Mouse (Mus musculus): ENCODE measurements around the gene Fosl2. TPM values are rescaled to one million over a fixed set of nuclear protein-coding genes. Genes with fewer than 3 reads are reported as not detected.

The Fosl2 gene
- total and polyA plus RNA-seq, 2 experiments from 2014 or later, result 1.4 to 18.6 TPM

- Histone ChIP-seq H3K4me2 (ENCODE audit: low read depth, low read length) (peak overlapping the region; percentile 85), H3K4me1 (ENCODE audit: control insufficient read depth, insufficient read depth) (peaks cover 11% of the 10 kb centered on the region), H3K36me3 (replicated peaks; ENCODE audit: control insufficient read depth, insufficient read depth, low read length) (no peaks in the 10 kb centered on the region), H3K4me3 (ENCODE audit: low read depth, low read length) (peak overlapping the region; percentile 89), H3K27me3 (ENCODE audit: control insufficient read depth, insufficient read depth, low read length) (no peaks in the 10 kb centered on the region), H3K27ac (ENCODE audit: low read depth) (peak overlapping the region; percentile 98), H3K9ac (replicated peaks; ENCODE audit: low read depth, low read length) (peak overlapping the region; percentile 75; the same call in 1 of the 2 replicates), H3K9me3 (replicated peaks; ENCODE audit: control insufficient read depth, low read length) (no peaks in the 10 kb centered on the region)
- 4% methylated on average over 21 of the region's 21 CpGs for WGBS
- no peak for TF ChIP-seq CTCF (IDR thresholded peaks at IDR 0.05; ENCODE audit: low read depth)
- no peak for TF ChIP-seq EP300 (IDR thresholded peaks at IDR 0.05; ENCODE audit: low read depth)
- no peak for DNase-seq (ENCODE audit: low spot score)
- ATAC-seq (ENCODE audit: insufficient read depth, low read depth), result no peak
Observed at GRCm38 (mm10) chr5:32134051-32134732, 1.4 kb upstream of the Fosl2 start.

GRCm38 (mm10) chr5:32134903-32135335 is 682 bp upstream of the Fosl2 start:
- DNase-seq (ENCODE audit: low spot score), result no peak
- WGBS, result 1% methylated on average over 37 of the region's 54 CpGs
- TF ChIP-seq CTCF (IDR thresholded peaks at IDR 0.05; ENCODE audit: low read depth), result 0 out of 2 replicates have a peak, but pooled peaks have one; percentile 11
- TF ChIP-seq EP300 (IDR thresholded peaks at IDR 0.05; ENCODE audit: low read depth), result no peak; the same call in 1 of the 2 replicates
- ATAC-seq (ENCODE audit: insufficient read depth, low read depth), result peak; percentile 36
- peak overlapping the region; percentile 98 for H3K27ac ChIP-seq (ENCODE audit: low read depth)
- peak overlapping the region; percentile 85 for H3K4me2 ChIP-seq (ENCODE audit: low read depth, low read length)
- H3K9me3 ChIP-seq (replicated peaks; ENCODE audit: control insufficient read depth, low read length), result no peaks in the 10 kb centered on the region
- H3K4me1 ChIP-seq (ENCODE audit: control insufficient read depth, insufficient read depth), result peaks cover 15% of the 10 kb centered on the region
- peak overlapping the region; percentile 89 for H3K4me3 ChIP-seq (ENCODE audit: low read depth, low read length)
- H3K36me3 ChIP-seq (replicated peaks; ENCODE audit: control insufficient read depth, insufficient read depth, low read length), result no peaks in the 10 kb centered on the region
- no peaks in the 10 kb centered on the region for H3K27me3 ChIP-seq (ENCODE audit: control insufficient read depth, insufficient read depth, low read length)
- H3K9ac ChIP-seq (replicated peaks; ENCODE audit: low read depth, low read length), result peak overlapping the region; percentile 85

- under 1% methylated on average over 61 of the region's 63 CpGs for WGBS
- peak overlapping the region; percentile 85 for H3K4me2 ChIP-seq (ENCODE audit: low read depth, low read length)
- ATAC-seq (ENCODE audit: insufficient read depth, low read depth) (peak; percentile 12), DNase-seq (ENCODE audit: low spot score) (peak; percentile 67)
- no peaks in the 10 kb centered on the region for H3K9me3 ChIP-seq (replicated peaks; ENCODE audit: control insufficient read depth, low read length)
- H3K4me1 ChIP-seq (ENCODE audit: control insufficient read depth, insufficient read depth), result peaks cover 15% of the 10 kb centered on the region
- no peaks in the 10 kb centered on the region for H3K36me3 ChIP-seq (replicated peaks; ENCODE audit: control insufficient read depth, insufficient read depth, low read length)
- H3K9ac ChIP-seq (replicated peaks; ENCODE audit: low read depth, low read length), result peak overlapping the region; percentile 85
- peak overlapping the region; percentile 89 for H3K4me3 ChIP-seq (ENCODE audit: low read depth, low read length)
- H3K27ac ChIP-seq (ENCODE audit: low read depth), result peak overlapping the region; percentile 98
- TF ChIP-seq EP300 (IDR thresholded peaks at IDR 0.05; ENCODE audit: low read depth) (no peak), CTCF (IDR thresholded peaks at IDR 0.05; ENCODE audit: low read depth) (no peak)
- no peaks in the 10 kb centered on the region for H3K27me3 ChIP-seq (ENCODE audit: control insufficient read depth, insufficient read depth, low read length)
Observed at GRCm38 (mm10) chr5:32136301-32136863, 781 bp downstream of the Fosl2 start.

- Histone ChIP-seq H3K9me3 (replicated peaks; ENCODE audit: control insufficient read depth, low read length) (no peaks in the 10 kb centered on the region), H3K36me3 (replicated peaks; ENCODE audit: control insufficient read depth, insufficient read depth, low read length) (no peaks in the 10 kb centered on the region), H3K4me2 (ENCODE audit: low read depth, low read length) (peak overlapping the region; percentile 85), H3K4me1 (ENCODE audit: control insufficient read depth, insufficient read depth) (peaks cover 15% of the 10 kb centered on the region), H3K9ac (replicated peaks; ENCODE audit: low read depth, low read length) (peak overlapping the region; percentile 85), H3K4me3 (ENCODE audit: low read depth, low read length) (peak overlapping the region; percentile 89), H3K27ac (ENCODE audit: low read depth) (peak overlapping the region; percentile 98), H3K27me3 (ENCODE audit: control insufficient read depth, insufficient read depth, low read length) (no peaks in the 10 kb centered on the region)
- ATAC-seq (ENCODE audit: insufficient read depth, low read depth) (no peak), DNase-seq (ENCODE audit: low spot score) (peak; percentile 48)
- TF ChIP-seq CTCF (IDR thresholded peaks at IDR 0.05; ENCODE audit: low read depth), result no peak
- no peak for TF ChIP-seq EP300 (IDR thresholded peaks at IDR 0.05; ENCODE audit: low read depth)
- 1% methylated on average over 12 of the region's 12 CpGs for WGBS
Observed at GRCm38 (mm10) chr5:32137106-32137522, 1.5 kb downstream of the Fosl2 start.

- H3K4me2 ChIP-seq (ENCODE audit: low read depth, low read length), result peak overlapping the region; percentile 85
- ATAC-seq (ENCODE audit: insufficient read depth, low read depth) (no peak), DNase-seq (ENCODE audit: low spot score) (no peak)
- no peak; the same call in 1 of the 2 replicates for TF ChIP-seq EP300 (IDR thresholded peaks at IDR 0.05; ENCODE audit: low read depth)
- no peak for TF ChIP-seq CTCF (IDR thresholded peaks at IDR 0.05; ENCODE audit: low read depth)
- H3K36me3 ChIP-seq (replicated peaks; ENCODE audit: control insufficient read depth, insufficient read depth, low read length), result no peaks in the 10 kb centered on the region
- H3K27ac ChIP-seq (ENCODE audit: low read depth), result peak overlapping the region; percentile 98
- H3K27me3 ChIP-seq (ENCODE audit: control insufficient read depth, insufficient read depth, low read length), result no peaks in the 10 kb centered on the region
- 33% methylated on average over 10 of the region's 10 CpGs for WGBS
- H3K4me3 ChIP-seq (ENCODE audit: low read depth, low read length), result peak overlapping the region; percentile 89
- H3K4me1 ChIP-seq (ENCODE audit: control insufficient read depth, insufficient read depth), result peaks cover 30% of the 10 kb centered on the region
- H3K9me3 ChIP-seq (replicated peaks; ENCODE audit: control insufficient read depth, low read length), result no peaks in the 10 kb centered on the region
- peak overlapping the region; percentile 85 for H3K9ac ChIP-seq (replicated peaks; ENCODE audit: low read depth, low read length)
Observed at GRCm38 (mm10) chr5:32138446-32139195, 3.0 kb downstream of the Fosl2 start.

Data from heart, postnatal 0 days (tissue).